Mouse (Mus musculus) lung, postnatal 0 days (tissue): Measurements from ENCODE around the gene Tmem59. TPM values are rescaled to one million over a fixed set of nuclear protein-coding genes. Genes with fewer than 3 reads are reported as not detected.

ENCODE experiments used
- ATAC-seq: fragments of 200-750 bp; cut with Nextera tagmentation; 2 replicates; pipeline ENCODE4 v1.8.0; 2017; ENCODE audit warnings: moderate library complexity
- DNase-seq: peaks from one replicate; pipeline ENCODE4 v3.0.0-alpha.2; 2016; ENCODE audit warnings: low spot score
- H3K27ac ChIP-seq: fragments of 300-500 bp; sonication (generic); 2 replicates; pipeline ENCODE4 v1.5.1; 2014; ENCODE audit warnings: antibody characterized with exemption, mild to moderate bottlenecking, low read length, mixed read lengths
- H3K27me3 ChIP-seq: fragments of 300-500 bp; sonication (generic); replicated peaks from 2 replicates; pipeline ENCODE4 v1.6.1; 2014; ENCODE audit warnings: low read length, mixed read lengths; ENCODE audit not compliant: insufficient read depth
- H3K36me3 ChIP-seq: fragments of 300-500 bp; sonication (generic); 2 replicates; pipeline ENCODE4 v1.6.1; 2014; ENCODE audit warnings: low read length, mixed read lengths; ENCODE audit not compliant: insufficient read depth
- H3K4me1 ChIP-seq: fragments of 300-500 bp; sonication (generic); 2 replicates; pipeline ENCODE4 v1.6.1; 2014; ENCODE audit warnings: antibody characterized with exemption, low read depth, low read length, mixed read lengths; ENCODE audit not compliant: insufficient read depth
- H3K4me2 ChIP-seq: fragments of 300-500 bp; sonication (generic); replicated peaks from 2 replicates; pipeline ENCODE4 v1.6.1; 2014; ENCODE audit warnings: low read depth, mild to moderate bottlenecking, low read length, moderate library complexity, mixed read lengths
- H3K4me3 ChIP-seq: fragments of 300-500 bp; sonication (generic); 2 replicates; pipeline ENCODE4 v1.5.1; 2014; ENCODE audit warnings: low read depth, low read length
- H3K9ac ChIP-seq: fragments of 300-500 bp; sonication (generic); replicated peaks from 2 replicates; pipeline ENCODE4 v1.6.1; 2014; ENCODE audit warnings: low read depth, mild to moderate bottlenecking
- H3K9me3 ChIP-seq: fragments of 300-500 bp; sonication (generic); 2 replicates; pipeline ENCODE4 v1.6.1; 2016; ENCODE audit warnings: low read length, mixed read lengths
- CTCF ChIP-seq: IDR thresholded peaks from 2 replicates; pipeline ENCODE4 v1.5.1; 2016; ENCODE audit warnings: antibody characterized with exemption, mild to moderate bottlenecking
- EP300 ChIP-seq: IDR thresholded peaks from 2 replicates; pipeline ENCODE4 v1.6.1; 2016; ENCODE audit warnings: antibody characterized with exemption, mild to moderate bottlenecking, control low read depth
- WGBS: fragments of 180-500 bp; shearing (Covaris S2); extraction: QIAGEN DNeasy Blood & Tissue Kit; methylation state at CpG from one replicate; pipeline ENCODE4 v1.1.7; 2014; 5-methylcytosine and 5-hydroxymethylcytosine counted together
- polyA plus RNA-seq: library from polyadenylated mRNA; unstranded; fragments of >200 nt; fragmentation: Nextera tagmentation; extraction: Ambion mirVana; gene quantifications from 2 replicates; pipeline ENCODE4 v1.2.1, GENCODE M21; 2015

The Tmem59 gene
- polyA plus RNA-seq, 1 experiment from 2014 or later, result 790 TPM

- H3K27ac ChIP-seq, result no peak overlapping the region
- no peak overlapping the region for H3K9ac ChIP-seq
- H3K27me3 ChIP-seq, result no peaks in the 10 kb centered on the region
- ATAC-seq (no peak), DNase-seq (no peak)
- peaks cover 12% of the 10 kb centered on the region for H3K36me3 ChIP-seq
- H3K4me1 ChIP-seq, result peaks cover 2% of the 10 kb centered on the region; the same call in 1 of the 2 replicates
- no peak for TF ChIP-seq CTCF
- no peak for TF ChIP-seq EP300
- no peaks in the 10 kb centered on the region for H3K9me3 ChIP-seq
- no peak overlapping the region for H3K4me3 ChIP-seq
- H3K4me2 ChIP-seq, result no peak overlapping the region
- 96% methylated on average over 6 of the region's 6 CpGs for WGBS
Measured at GRCm38 (mm10) chr4:107240196-107240595, 62.0 kb downstream of the Tmem59 start.

GRCm38 (mm10) chr4:107243365-107244333, 65.5 kb downstream of the Tmem59 start:
- Histone ChIP-seq H3K27me3 (no peaks in the 10 kb centered on the region), H3K4me3 (no peak overlapping the region), H3K4me2 (no peak overlapping the region), H3K4me1 (peaks cover 13% of the 10 kb centered on the region; the same call in 1 of the 2 replicates), H3K36me3 (0 out of 2 replicates have a peak, but pooled peaks cover under 1% of the 10 kb centered on the region), H3K9ac (no peak overlapping the region), H3K27ac (no peak overlapping the region), H3K9me3 (no peaks in the 10 kb centered on the region)
- no peak for ATAC-seq
- no peak for TF ChIP-seq CTCF
- no peak for TF ChIP-seq EP300
- DNase-seq, result no peak
- 75% methylated on average over 6 of the region's 6 CpGs for WGBS

- H3K27ac ChIP-seq, result peak overlapping the region; percentile 32; the same call in 1 of the 2 replicates
- ATAC-seq (no peak), DNase-seq (peak; percentile 63)
- H3K4me3 ChIP-seq, result no peak overlapping the region
- H3K4me2 ChIP-seq, result no peak overlapping the region
- H3K36me3 ChIP-seq, result no peaks in the 10 kb centered on the region
- WGBS, result 23% methylated on average over 2 of the region's 2 CpGs
- no peaks in the 10 kb centered on the region for H3K9me3 ChIP-seq
- H3K27me3 ChIP-seq, result no peaks in the 10 kb centered on the region
- no peak for TF ChIP-seq CTCF
- no peak for TF ChIP-seq EP300
- peaks cover 13% of the 10 kb centered on the region; the same call in 1 of the 2 replicates for H3K4me1 ChIP-seq
- H3K9ac ChIP-seq, result no peak overlapping the region
Measured at GRCm38 (mm10) chr4:107245368-107245767, 67.2 kb downstream of the Tmem59 start.

GRCm38 (mm10) chr4:107246040-107246439, 67.8 kb downstream of the Tmem59 start:
- ATAC-seq (no peak), DNase-seq (no peak)
- no peaks in the 10 kb centered on the region for H3K9me3 ChIP-seq
- H3K27me3 ChIP-seq, result no peaks in the 10 kb centered on the region
- 31% methylated on average over 1 of the region's 1 CpGs for WGBS
- H3K4me1 ChIP-seq, result peaks cover 13% of the 10 kb centered on the region; the same call in 1 of the 2 replicates
- H3K36me3 ChIP-seq, result no peaks in the 10 kb centered on the region
- no peak overlapping the region for H3K4me3 ChIP-seq
- H3K27ac ChIP-seq, result no peak overlapping the region
- H3K9ac ChIP-seq, result no peak overlapping the region
- no peak overlapping the region for H3K4me2 ChIP-seq
- no peak for TF ChIP-seq CTCF
- no peak for TF ChIP-seq EP300

- Histone ChIP-seq H3K27me3 (no peaks in the 10 kb centered on the region), H3K4me2 (no peak overlapping the region), H3K36me3 (no peaks in the 10 kb centered on the region), H3K9ac (no peak overlapping the region), H3K9me3 (no peaks in the 10 kb centered on the region), H3K27ac (no peak overlapping the region), H3K4me3 (no peak overlapping the region), H3K4me1 (peaks cover 13% of the 10 kb centered on the region; the same call in 1 of the 2 replicates)
- TF ChIP-seq EP300 (no peak), CTCF (no peak)
- DNase-seq (peak; percentile 58), ATAC-seq (0 out of 2 replicates have a peak, but pooled peaks have one; percentile 36)
- 51% methylated on average over 9 of the region's 9 CpGs for WGBS
Measured at GRCm38 (mm10) chr4:107247110-107247509, 68.9 kb downstream of the Tmem59 start.

- no peak for DNase-seq
- no peak overlapping the region for H3K27ac ChIP-seq
- no peaks in the 10 kb centered on the region for H3K27me3 ChIP-seq
- TF ChIP-seq EP300 (no peak), CTCF (no peak)
- no peak overlapping the region for H3K9ac ChIP-seq
- no peak overlapping the region for H3K4me2 ChIP-seq
- no peaks in the 10 kb centered on the region for H3K9me3 ChIP-seq
- 53% methylated on average over 3 of the region's 3 CpGs for WGBS
- H3K4me1 ChIP-seq, result peaks cover 15% of the 10 kb centered on the region
- no peak overlapping the region for H3K4me3 ChIP-seq
- ATAC-seq, result no peak
- H3K36me3 ChIP-seq, result no peaks in the 10 kb centered on the region
Measured at GRCm38 (mm10) chr4:107248061-107248460, 69.9 kb downstream of the Tmem59 start.
